Mouse (Mus musculus): ENCODE results near the gene Pan3.
"Not testable (repeated sequence)": the region's sequence is repeated elsewhere in the genome, so short reads cannot be mapped to it uniquely, and the experiment has no call there.

The Pan3 gene

GRCm38 (mm10) chr5:147493205-147493604, 63.2 kb downstream of the Pan3 start:
- no peak for DNase-seq

- DNase-seq = no peak
These were observed 63.7 kb downstream of the Pan3 start for GRCm38 (mm10) chr5:147493685-147494084.

- no peak for DNase-seq
These were observed 64.4 kb downstream of the Pan3 start for GRCm38 (mm10) chr5:147494388-147494787.

- DNase-seq = no peak
These were observed 64.9 kb downstream of the Pan3 start for GRCm38 (mm10) chr5:147494791-147495376.

GRCm38 (mm10) chr5:147495961-147496360, 66.0 kb downstream of the Pan3 start:
- DNase-seq = no peak

GRCm38 (mm10) chr5:147496921-147497320, 67.0 kb downstream of the Pan3 start:
- peak; percentile 59 for DNase-seq

- DNase-seq = no peak
These were observed 67.8 kb downstream of the Pan3 start for GRCm38 (mm10) chr5:147497714-147498113.

- no peak for DNase-seq
These were observed 71.6 kb downstream of the Pan3 start for GRCm38 (mm10) chr5:147501456-147501998.

- no peak for DNase-seq
These were observed 73.0 kb downstream of the Pan3 start for GRCm38 (mm10) chr5:147502921-147503320.

GRCm38 (mm10) chr5:147511350-147511749, 81.4 kb downstream of the Pan3 start:
- no peak for DNase-seq

- DNase-seq = no peak
These were observed 97.0 kb downstream of the Pan3 start for GRCm38 (mm10) chr5:147527006-147527405.

- DNase-seq = no peak
These were observed 97.8 kb downstream of the Pan3 start for GRCm38 (mm10) chr5:147527788-147528187.

GRCm38 (mm10) chr5:147532031-147532430, 102.1 kb downstream of the Pan3 start:
- DNase-seq = no peak

- DNase-seq = no peak
These were observed 109.4 kb downstream of the Pan3 start for GRCm38 (mm10) chr5:147539409-147539808.

GRCm38 (mm10) chr5:147539815-147540214, 109.9 kb downstream of the Pan3 start:
- no peak for DNase-seq

GRCm38 (mm10) chr5:147542291-147542690, 112.3 kb downstream of the Pan3 start:
- DNase-seq = no peak

GRCm38 (mm10) chr5:147545731-147546241, 115.8 kb downstream of the Pan3 start:
- peak; percentile 30 for DNase-seq

- peak; percentile 54 for DNase-seq
These were observed 119.2 kb downstream of the Pan3 start for GRCm38 (mm10) chr5:147549016-147549755.

- peak; percentile 75 for DNase-seq
These were observed 122.1 kb downstream of the Pan3 start for GRCm38 (mm10) chr5:147551879-147552627.

- DNase-seq = not testable (repeated sequence)
These were observed 127.7 kb downstream of the Pan3 start for GRCm38 (mm10) chr5:147557641-147558040.

GRCm38 (mm10) chr5:147563511-147564139, 133.7 kb downstream of the Pan3 start:
- peak; percentile 45 for DNase-seq

GRCm38 (mm10) chr5:147564140-147564590, 134.2 kb downstream of the Pan3 start:
- no peak for DNase-seq

GRCm38 (mm10) chr5:147565444-147565843, 135.5 kb downstream of the Pan3 start:
- DNase-seq = no peak
